Mouse (Mus musculus): ENCODE results near the gene Opcml.

Opcml gene

DNA sequence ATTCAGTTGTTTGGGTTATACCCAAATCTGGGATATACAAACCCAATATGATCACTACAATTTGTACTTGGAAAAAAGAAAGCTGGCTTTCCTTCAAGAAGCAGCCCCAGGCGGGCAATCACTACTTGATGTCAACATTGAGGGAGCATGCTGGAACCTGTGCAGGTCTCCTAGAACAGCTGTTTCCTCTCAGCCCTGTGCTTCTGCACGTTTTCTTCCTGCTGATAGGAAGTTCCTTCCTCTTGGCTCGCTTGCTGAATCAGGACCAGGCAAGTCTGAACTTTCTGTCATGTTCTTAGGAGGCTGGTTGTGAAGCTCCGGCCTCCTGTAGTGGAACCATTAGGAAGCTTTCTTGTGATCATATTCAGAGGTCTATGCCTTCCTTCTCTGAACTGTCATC is 746.1 kb downstream of the Opcml start:
- DNase-seq (ENCODE audit: low spot score) = peak; percentile 11

DNA sequence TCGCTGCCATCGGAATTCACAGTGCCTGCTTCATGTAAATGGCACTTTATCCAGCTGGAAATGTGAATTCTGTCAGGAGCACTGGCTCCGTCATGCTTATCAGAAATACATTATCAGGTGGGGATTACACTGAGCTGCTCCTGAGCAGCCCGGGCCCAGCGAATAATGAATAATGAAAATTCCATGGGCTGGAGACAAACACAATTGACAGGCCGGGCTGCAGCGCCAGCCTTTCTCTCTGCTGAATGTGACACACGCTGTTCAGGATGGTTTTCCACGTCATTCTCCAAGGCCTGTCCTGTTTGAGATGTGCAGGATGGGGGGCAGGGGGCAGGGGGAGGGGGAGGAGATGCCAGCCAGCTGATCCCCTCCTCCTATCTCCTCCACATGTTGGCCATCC is 757.6 kb downstream of the Opcml start:
- no peak for DNase-seq (ENCODE audit: low spot score)

DNA sequence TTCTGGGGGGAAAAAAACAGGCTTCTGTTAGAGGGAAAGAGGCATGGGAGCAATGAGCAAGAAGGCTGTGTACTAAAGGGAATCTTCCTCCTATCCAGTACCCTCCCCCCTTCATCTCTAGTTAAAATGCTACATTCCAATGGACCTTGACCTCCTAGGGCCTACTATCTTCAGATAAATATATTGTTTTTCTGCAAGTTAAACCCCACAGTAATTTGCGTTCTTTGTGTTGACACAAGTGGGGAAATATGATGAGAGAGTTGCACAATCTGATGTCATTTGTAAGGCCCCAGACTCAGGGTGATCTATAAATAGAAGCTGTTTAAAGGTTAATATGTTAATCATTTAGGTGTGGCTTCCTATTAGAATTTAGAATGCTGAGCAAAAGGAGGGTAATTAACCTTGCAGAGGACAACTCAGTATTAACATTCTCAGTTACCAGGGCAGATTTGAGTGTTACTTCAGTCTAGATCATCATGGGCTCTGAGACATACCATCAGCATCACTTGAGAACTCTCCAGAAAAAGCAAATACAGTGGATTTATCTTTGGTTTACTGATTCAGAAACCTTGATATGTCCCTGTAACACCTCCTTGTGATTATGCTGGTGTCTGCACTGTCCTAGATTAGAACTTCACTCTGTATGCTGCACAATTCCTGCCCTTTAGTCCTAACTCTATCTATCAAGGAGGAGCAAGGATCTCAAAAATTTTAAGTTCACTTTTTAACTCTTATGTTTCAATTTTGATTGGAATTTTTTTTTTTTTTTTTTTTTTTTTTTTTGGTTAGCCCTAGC is 762.0 kb downstream of the Opcml start:
- DNase-seq (ENCODE audit: low spot score) = no peak

DNA sequence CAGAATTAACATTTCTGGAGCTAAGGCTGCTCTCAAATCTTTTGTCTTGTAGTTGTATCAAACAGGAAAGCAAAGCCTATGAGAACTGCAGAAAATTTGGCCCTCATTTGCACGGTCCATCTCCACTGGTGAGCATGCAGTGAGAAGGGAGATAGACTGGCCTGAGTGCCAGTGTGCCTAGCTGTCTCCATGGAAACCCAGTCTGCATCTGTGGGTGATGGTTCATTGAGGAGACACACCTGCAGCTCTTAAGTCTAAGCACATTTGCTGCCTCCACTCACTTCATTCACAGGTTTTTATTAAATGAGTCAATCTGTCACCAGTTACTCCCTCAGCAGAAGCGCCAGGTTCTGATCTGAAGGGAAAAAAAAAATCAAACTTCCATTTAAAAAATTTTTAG is 768.1 kb downstream of the Opcml start:
- DNase-seq (ENCODE audit: low spot score) = no peak

DNA sequence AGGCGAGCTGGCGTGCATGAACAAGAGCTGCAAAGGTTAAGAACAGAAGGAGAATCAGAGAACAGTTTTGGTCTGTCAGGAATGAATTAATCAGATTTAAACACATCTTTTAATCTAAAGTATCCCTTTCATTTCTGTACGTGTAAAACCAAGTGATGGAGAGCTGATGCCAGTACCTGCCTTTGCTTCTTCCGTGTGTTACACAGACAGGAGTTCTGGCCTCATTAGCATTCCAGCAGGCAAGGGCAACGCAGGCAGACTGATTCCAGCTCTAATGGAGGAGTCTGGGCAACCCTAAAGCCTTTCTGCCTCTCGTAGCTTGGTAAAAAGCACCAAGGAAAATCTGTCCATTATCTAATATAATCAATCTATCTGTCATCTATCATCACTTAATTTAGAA is 771.2 kb downstream of the Opcml start:
- DNase-seq (ENCODE audit: low spot score) = no peak

DNA sequence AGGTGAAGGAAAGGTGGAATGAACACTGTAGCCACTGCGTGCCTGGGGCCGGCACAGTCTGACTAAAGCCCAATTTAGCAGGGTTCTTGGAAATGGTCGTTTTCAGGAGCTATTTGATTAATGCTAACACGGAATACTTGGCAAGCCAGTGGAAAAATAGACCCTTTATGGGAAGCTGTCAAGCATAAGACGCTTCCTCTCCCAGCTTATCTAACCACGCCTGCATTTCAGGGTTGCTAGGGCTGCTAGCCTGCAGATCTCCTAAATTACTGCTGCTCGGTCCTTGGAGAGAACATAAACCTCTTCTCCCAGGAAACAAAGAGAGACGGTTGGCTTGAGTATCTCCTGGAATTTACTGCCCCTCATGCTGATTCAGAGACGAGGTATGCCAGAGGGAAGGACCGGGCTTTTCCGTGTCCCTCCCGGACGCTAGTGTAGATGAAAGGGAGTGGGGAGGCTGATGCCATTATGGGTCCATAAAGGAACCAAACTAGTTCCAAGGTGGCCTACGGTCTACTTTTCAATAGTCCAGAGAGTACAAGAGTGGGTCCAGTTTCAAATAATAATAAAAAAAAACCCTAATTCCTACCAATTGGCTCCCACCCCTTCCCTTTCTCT is 772.6 kb downstream of the Opcml start:
- no peak for DNase-seq (ENCODE audit: low spot score)

DNA sequence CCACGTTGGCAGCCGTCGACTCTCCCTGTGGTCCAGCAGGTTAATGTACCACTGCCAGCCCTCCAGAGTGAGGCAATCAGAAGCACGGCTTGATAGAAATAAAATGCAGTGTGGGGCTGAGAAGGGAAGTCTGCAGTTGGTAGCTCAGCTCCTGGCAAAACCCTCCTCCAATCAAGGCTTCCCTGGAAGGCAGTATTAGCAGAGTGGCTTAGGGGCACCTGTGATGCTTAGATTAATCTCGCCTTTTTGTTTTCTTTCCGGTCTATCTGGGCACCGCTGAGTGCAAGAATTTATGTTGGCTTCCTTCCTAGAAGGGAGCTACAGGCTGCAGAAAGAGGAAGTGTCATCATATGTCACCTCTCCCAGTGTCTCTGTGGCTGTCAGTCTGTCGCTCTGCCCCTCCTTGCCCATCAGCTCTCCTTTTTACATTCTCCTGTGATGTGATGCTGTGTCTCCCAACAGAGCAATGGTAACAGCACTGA is 778.5 kb downstream of the Opcml start:
- no peak for DNase-seq (ENCODE audit: low spot score)

DNA sequence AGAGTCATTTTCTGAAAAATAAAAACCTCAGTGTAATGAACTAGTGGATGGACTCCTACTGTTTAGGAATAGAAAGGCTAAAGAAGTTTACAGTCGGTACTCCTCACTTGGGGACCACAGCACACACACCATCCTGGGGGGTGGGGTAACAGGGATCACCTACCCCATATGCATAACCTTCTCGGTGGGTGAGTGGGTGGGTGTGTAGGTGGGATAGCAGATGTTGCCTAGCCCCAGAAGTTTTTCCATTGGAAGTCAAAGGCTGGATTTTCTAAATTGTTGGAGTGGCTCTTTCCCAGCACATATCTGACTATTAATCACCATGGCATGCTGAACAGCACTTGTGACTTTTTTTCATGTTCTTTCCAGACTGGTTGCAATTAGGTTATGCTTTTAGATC is 779.2 kb downstream of the Opcml start:
- DNase-seq (ENCODE audit: low spot score) = no peak

DNA sequence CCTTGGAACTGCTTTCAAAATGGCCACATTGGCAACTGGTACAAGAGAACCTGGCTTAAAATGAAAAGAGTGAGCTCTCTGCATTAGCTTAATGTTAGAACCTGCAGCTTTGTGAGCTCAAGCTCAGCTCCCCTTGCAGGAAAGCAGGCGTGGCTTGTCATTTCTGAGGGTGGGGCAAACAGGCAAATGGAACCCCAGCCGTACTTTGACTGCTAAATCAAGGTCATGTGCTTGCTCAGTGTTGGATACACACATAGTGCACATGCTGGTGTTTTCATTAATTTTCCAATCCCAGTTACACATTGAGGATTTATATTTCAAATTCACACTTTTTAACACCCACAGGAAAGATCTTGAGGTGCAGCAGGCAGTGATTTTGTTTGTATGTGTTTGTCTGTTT is 781.1 kb downstream of the Opcml start:
- DNase-seq (ENCODE audit: low spot score) = no peak

DNA sequence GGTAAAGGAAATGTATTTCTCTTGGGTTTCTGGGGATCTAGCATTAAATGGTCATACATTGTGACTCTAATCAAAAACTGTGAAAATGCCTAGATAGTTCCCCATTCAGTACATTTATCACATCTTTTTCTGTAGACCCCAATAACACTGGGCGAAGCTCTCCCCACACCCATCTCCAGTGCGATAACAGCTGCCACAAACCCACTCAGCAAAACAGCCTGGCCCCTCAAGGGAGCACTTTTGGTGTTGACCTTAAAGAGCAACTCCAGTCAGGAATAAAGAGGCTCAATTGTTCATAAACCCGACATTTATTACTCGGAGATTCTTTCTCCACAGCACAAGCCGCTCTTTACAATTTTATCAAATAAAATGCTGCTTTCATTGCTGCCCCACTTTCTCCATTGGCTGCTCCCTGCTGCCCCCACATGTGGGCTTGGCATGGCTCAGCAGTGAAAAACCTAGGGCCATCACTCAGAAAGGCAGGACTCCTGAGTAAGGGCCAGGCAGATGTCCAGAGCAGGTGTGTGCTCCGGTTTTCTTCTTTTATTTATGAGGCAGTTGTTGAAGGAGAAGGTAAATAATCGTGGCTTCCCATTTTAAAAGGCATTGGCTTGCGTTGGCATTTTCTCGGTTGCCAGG is 781.7 kb downstream of the Opcml start:
- DNase-seq (ENCODE audit: low spot score) = no peak

DNA sequence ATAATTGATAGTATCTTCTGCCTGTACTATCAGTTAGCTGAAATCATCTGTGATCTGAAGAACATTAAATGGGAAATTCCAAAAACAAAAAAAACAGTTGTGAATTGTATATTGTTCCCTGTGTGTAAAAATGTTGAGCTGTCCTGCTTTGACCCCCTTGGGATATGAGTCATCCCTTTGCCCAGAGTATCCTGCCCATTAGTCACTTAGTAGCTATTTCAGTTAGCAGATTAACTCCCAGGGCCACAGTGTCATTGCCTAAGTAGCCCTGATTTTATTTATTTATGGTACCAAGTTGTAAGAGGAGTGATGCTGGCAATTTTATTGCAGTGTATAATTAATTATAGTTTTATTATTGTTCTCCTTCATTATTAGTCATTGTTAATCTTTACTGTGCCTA is 788.2 kb downstream of the Opcml start:
- no peak for DNase-seq (ENCODE audit: low spot score)

DNA sequence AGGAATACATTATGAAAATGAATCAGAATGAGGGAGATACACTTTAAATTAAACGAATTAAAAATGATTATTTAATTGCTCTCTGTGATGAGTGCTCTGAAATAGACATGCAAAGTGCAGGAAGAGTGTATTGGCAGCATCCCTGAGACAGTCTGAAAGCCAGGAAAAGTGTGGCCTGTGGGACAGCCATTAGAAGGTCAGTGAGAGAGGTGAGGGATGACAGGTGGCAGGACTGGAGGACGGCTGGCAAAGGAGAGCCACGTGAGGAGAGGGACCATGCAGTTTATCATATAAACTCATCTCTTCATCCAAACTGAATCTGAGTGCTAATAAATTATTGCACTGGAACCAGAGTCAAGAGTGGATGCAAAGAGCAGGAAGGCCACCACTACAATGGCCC is 796.7 kb downstream of the Opcml start:
- no peak for DNase-seq (ENCODE audit: low spot score)

DNA sequence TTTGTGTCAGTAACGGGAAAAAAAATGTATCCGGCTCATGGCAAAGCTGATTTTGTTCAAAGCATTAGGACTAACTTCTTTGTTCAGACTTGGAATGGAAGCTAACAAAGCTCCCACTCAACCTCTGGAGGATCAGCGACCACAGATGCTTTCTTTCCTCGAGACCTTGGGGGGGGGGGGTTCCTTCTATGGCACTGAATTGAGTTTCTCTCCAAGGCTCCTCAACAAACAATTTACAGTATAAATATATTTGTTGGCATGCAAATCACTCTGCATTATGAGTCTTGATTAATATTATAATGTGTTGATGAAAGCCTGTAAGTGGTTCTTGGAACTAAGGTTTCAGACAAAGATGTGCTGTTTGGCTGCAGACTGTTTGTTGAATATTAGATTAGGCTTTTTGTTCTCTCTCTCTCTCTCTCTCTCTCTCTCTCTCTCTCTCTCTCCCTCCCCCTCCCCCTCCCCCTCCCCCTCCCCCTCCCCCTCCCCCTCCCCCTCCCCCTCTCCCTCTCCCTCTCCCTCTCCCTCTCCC is 797.3 kb downstream of the Opcml start:
- no peak for DNase-seq (ENCODE audit: low spot score)

DNA sequence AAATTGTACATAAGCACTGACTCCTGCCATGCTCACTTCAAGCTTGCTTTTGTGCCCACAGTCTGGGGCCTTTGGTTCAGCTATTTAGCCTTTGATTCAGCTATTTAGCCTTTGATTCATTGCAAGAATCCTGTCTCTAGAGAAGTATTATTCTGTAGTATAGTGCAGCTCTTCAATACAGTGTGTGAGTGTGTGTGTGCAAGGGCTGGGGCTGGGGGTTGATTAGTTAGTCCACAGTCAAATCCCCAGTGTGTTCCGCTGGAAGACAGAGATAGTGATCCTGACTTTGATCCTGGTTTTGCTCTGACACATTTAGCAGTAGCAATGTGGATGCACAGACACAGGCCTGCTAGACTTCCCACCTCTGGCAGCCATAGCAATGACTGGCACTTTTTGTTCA is 797.9 kb downstream of the Opcml start:
- DNase-seq (ENCODE audit: low spot score) = no peak

DNA sequence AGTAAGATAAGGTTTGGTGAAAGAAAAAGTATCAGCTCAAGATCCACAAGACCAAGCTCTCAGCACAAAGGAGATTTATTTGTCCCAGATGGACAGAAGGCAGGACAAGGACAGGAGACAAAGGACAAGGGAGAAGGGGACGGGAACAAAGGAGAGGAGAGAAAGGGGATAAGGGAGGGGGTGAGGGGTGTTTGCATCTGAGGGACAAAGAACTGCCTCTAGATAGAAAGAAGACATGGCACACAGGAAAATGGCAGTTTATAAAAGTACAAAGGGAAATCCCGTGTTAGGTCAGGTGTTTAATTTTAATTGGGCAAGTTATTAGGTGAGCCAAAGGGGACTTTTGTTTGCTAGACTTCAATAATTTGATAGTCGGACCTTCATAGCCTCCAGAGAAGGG is 801.6 kb downstream of the Opcml start:
- no peak for DNase-seq (ENCODE audit: low spot score)

DNA sequence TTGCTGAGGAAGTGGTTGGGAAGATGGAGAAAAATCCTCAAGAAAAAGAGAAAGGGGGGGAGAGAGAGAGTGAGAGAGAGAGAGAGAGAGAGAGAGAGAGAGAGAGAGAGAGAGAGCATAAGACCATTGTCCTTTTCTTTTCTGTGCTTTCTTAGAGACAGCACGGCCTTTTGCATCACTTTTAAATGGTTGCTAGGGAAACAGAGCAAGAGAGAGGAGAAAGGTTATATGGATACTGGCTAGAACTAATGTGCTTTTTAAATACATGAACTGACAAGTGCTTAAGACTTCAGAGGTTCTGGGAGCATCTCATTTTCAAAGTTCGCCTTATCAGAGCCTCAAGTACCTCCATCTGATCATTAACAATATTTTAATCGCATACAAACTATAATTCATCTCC is 804.5 kb downstream of the Opcml start:
- no peak for DNase-seq (ENCODE audit: low spot score)

DNA sequence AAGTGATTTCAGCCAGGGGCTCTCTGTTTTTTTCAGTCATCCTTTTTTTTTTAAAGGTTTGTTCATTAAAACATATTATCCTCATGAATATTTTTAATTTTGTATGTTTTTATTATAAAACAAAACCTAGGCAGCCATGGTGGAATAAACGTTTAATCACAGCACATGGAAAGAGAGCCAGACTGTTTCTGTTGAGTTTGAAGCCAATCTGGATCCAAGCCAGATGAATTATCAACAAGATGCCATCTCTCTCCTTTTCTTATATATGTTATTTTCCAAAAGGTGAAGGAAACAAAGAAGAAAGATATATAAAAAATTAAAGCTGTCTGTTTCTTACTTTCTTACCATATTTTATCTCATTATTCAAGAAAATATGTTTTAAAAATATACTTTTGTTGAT is 815.0 kb downstream of the Opcml start:
- no peak for DNase-seq (ENCODE audit: low spot score)

DNA sequence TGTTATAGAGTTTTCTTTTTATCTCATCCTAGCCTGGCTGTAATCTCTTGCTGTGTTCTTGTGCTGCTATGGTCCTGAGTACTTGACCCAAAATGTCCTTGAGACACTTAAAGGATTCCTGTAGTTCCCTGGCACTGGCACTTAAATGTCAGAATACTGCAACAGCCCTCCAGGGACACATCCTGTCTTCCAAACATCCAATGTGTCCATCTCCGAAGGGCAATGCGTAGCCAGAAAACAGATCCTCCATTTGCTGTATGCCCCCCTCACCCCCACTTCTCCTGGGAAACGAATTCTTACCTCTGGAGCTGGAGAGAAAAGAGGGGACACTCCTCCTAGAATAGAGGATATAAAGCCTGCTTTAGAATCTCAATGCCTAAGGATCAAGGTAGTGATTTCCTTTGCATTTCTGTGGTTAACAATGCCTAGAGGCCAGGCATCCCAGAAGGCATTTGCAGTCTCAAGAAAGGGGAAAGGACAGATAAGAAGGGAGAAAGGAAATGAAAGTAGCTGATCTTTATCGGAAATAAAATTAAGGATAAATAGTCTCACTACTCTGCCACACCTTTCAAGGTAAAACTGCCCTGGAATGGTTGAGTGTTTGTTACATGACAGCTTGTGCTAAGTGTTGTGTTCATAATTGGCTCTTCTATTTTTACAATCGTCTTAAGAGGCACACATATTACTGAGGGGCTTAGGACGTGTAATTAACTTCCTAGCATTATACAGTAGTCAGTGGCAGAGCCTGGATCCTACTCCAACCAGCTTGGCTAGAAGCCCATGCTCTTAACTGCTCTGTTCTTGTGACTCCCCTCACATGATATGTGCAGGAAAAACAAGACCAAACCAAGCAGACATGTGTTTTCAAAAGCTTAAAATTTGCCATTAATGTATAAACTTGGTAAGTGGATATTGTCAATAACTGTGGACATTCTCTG is 823.4 kb downstream of the Opcml start:
- no peak for DNase-seq (ENCODE audit: low spot score)

DNA sequence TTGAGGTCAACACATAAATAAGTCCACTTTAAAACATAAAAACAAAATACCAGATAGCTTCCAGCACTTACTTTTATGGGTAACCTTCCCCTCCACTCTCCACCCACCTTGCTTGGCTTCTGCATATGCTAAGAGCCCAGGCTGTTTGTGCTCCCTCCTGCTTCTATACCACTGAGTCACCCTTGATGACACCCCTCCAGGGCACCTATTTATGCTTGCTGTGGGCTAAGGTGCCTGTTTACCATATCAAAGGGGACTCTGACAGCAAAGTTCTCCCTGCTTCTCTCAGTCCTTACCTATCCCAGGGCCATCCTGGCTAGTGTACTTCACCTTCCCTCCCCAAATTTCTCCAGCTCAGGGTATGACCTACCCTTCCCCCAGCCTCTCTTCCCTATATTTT is 824.9 kb downstream of the Opcml start:
- no peak for DNase-seq (ENCODE audit: low spot score)

DNA sequence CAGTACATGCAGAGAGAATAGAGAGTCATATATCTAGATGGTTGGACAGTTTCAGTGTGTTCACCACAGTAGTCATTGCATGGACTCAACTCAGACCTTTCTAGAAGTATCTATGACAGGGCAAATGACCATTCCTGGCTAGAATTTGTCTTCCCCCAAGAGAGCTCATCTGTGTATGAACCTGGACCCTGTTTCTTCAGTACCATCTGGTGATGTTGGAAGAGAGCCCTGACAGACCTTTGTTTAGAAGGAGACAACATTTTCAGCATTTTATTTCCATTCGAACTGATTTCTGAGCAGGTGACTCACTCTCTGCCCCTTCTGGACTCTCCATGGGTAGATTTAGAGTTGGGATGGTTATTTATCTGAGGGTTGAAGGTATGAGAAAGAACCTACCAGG is 827.1 kb downstream of the Opcml start:
- DNase-seq (ENCODE audit: low spot score) = no peak

DNA sequence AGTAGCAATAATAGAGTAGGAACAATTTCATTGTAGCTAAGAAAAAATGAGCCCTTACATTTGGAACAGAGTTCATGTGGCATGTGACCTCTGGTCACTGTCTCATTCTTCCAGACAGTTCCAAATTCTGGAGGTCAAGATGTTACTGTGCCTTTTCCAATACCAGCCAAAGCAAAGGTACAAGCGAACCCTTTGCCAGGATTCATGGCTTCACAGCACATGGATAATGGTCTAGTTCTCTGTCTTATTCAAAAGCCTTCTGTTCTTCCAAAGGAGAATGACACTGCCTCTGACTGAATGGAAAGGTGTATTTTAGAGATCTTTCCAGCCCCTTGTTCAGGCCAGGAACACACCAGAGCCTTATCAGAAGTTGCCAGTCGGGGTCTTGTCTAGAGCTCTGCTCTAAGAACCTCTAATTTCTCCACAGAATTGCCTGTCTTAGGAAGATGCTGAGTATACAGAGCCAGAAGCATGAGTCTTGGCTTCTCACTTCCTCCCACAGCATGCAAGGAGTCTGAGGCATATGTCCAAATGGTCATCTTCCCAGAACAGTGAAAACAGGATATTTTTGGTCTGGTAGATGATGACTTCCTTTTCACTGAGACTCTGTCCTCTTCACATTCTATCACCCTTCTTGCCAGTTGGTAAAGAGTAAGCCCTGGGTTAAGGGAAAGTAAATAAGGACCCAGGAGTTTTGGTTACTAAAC is 827.8 kb downstream of the Opcml start:
- no peak for DNase-seq (ENCODE audit: low spot score)

Measured in urinary bladder, postnatal 14 days (tissue).